Mouse (Mus musculus) urinary bladder, adult 2 months (tissue): Measurements from ENCODE around the gene Ankub1. TPM values are rescaled to one million over a fixed set of nuclear protein-coding genes. Genes with fewer than 3 reads are reported as not detected.

Experiments
- DNase-seq: peaks from one replicate; pipeline ENCODE4 v3.0.0; 2022; ENCODE audit warnings: low spot score
- polyA plus RNA-seq: library from polyadenylated mRNA; depleted of rRNA; stranded (reverse); fragments of >200 nt; gene quantifications from 2 replicates; pipeline ENCODE4 v1.2.3, GENCODE M21; 2012; rRNA removed

Gene Ankub1
- 0.03 TPM in 1 of 2 replicates, not detected in the other for polyA plus RNA-seq

GRCm38 (mm10) chr3:57692719-57693118, at the start of gene Ankub1:
TSS of gene Ankub1 (minus strand) at chr3:57692799.
- no peak for DNase-seq

GRCm38 (mm10) chr3:57739830-57740229, 47.2 kb upstream of the Ankub1 start:
- DNase-seq = no peak

GRCm38 (mm10) chr3:57736419-57737095, 44.0 kb upstream of the Ankub1 start:
- no peak for DNase-seq

- DNase-seq = peak; percentile 92
These were observed 43.1 kb upstream of the Ankub1 start, which contains the start of gene Rnf13 for GRCm38 (mm10) chr3:57735511-57736370. TSS of gene Rnf13 (plus strand) at chr3:57736062.

GRCm38 (mm10) chr3:57732206-57732915, 39.8 kb upstream of the Ankub1 start:
- DNase-seq = no peak

- DNase-seq = no peak
These were observed 21.6 kb upstream of the Ankub1 start for GRCm38 (mm10) chr3:57714151-57714550.

- DNase-seq = no peak
These were observed 4.2 kb upstream of the Ankub1 start for GRCm38 (mm10) chr3:57696779-57697178.

- no peak for DNase-seq
These were observed 3.6 kb upstream of the Ankub1 start for GRCm38 (mm10) chr3:57696249-57696648.

GRCm38 (mm10) chr3:57691772-57692171, 827 bp downstream of the Ankub1 start:
- DNase-seq = no peak

GRCm38 (mm10) chr3:57677786-57678185, 14.8 kb downstream of the Ankub1 start:
- DNase-seq = no peak

- DNase-seq = no peak
These were observed 18.5 kb downstream of the Ankub1 start for GRCm38 (mm10) chr3:57674075-57674474.

GRCm38 (mm10) chr3:57673586-57673985, 19.0 kb downstream of the Ankub1 start:
- DNase-seq = no peak

GRCm38 (mm10) chr3:57667054-57667723, 25.4 kb downstream of the Ankub1 start:
- no peak for DNase-seq

- DNase-seq = no peak
These were observed 26.7 kb downstream of the Ankub1 start for GRCm38 (mm10) chr3:57665880-57666279.

- no peak for DNase-seq
These were observed 27.9 kb downstream of the Ankub1 start for GRCm38 (mm10) chr3:57664682-57665081.

GRCm38 (mm10) chr3:57663731-57664130, 28.9 kb downstream of the Ankub1 start:
- DNase-seq = no peak

GRCm38 (mm10) chr3:57658608-57659007, 34.0 kb downstream of the Ankub1 start:
- DNase-seq = no peak

- no peak for DNase-seq
These were observed 39.0 kb downstream of the Ankub1 start for GRCm38 (mm10) chr3:57653646-57654045.

- DNase-seq = no peak
These were observed 40.1 kb downstream of the Ankub1 start for GRCm38 (mm10) chr3:57652485-57652884.

GRCm38 (mm10) chr3:57651865-57652259, 40.7 kb downstream of the Ankub1 start:
- no peak for DNase-seq

- DNase-seq = peak; percentile 85
These were observed 41.3 kb downstream of the Ankub1 start, which contains the start of gene Commd2 for GRCm38 (mm10) chr3:57651231-57651864. TSS of gene Commd2 (minus strand) at chr3:57651715.
